Mouse (Mus musculus) liver, postnatal 0 days (tissue): Measurements from ENCODE around the gene Rest.

Source experiments
- CTCF ChIP-seq: sonication (generic); IDR thresholded peaks from 2 replicates; pipeline ENCODE4 v1.5.1; 2016; ENCODE audit warnings: antibody characterized with exemption, low read depth
- EP300 ChIP-seq: IDR thresholded peaks from 2 replicates; pipeline ENCODE4 v1.6.1; 2016; ENCODE audit warnings: antibody characterized with exemption, low read depth, mild to moderate bottlenecking

DNA sequence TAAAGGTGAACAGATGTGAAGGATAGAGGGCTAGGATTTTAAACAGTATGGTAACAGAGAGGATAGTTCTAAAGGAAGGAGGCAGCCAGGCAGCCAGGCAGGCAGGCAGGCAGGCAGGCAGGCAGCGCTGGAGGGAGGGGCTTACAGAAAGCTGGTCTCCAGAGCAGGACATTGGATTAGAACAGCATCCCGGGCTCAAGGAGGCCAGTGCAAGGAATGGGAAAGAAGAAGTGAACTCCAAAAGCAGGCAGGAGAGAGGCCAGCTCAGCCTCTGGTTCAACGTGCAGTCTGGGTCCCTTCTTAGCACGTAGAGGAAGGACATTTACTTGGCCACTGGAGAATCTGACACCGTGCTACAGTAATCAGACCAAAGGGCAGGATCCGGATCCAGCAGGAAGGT, 5.2 kb upstream of the Rest start:
- TF ChIP-seq CTCF (no peak), EP300 (no peak)
